Mouse (Mus musculus): ENCODE data around the gene Afg3l1. TPM values are rescaled to one million over a fixed set of nuclear protein-coding genes. Genes with fewer than 3 reads are reported as not detected.
"Not testable (repeated sequence)": the region's sequence is repeated elsewhere in the genome, so short reads cannot be mapped to it uniquely, and the experiment has no call there.

Gene Afg3l1
- total RNA-seq, 2 experiments from 2014 or later, result 38.3 to 38.6 TPM

- no peak for DNase-seq (ENCODE audit: extremely low spot score in 1 of 2, low spot score in 2 of 2)
- intact Hi-C loops (cut with DNase I), result no loop called here
Observed at GRCm38 (mm10) chr8:123507153-123507552, 29.4 kb downstream of the Afg3l1 start.

GRCm38 (mm10) chr8:123510819-123511218 lies 33.1 kb downstream of the Afg3l1 start:
- intact Hi-C loops (cut with DNase I), result no loop called here
- no peak for DNase-seq (ENCODE audit: extremely low spot score in 1 of 2, low spot score in 2 of 2)

- intact Hi-C loops (cut with DNase I), result no loop called here
- DNase-seq (ENCODE audit: extremely low spot score in 1 of 2, low spot score in 2 of 2), result no peak
Observed at GRCm38 (mm10) chr8:123514136-123514535, 36.4 kb downstream of the Afg3l1 start.

- DNase-seq (ENCODE audit: extremely low spot score in 1 of 2, low spot score in 2 of 2), result peak in 1 of 2 experiments; percentile 75
- intact Hi-C loops (cut with DNase I), result no loop called here
Observed at GRCm38 (mm10) chr8:123514781-123515539, 37.3 kb downstream of the Afg3l1 start, which contains the start of gene Dbndd1. Gene Dbndd1 (minus strand): TSS chr8:123515463.

GRCm38 (mm10) chr8:123515540-123515897 lies 37.8 kb downstream of the Afg3l1 start:
- intact Hi-C loops (cut with DNase I), result no loop called here
- DNase-seq (ENCODE audit: extremely low spot score in 1 of 2, low spot score in 2 of 2), result no peak

- intact Hi-C loops (cut with DNase I), result no loop called here
- no peak for DNase-seq (ENCODE audit: extremely low spot score in 1 of 2, low spot score in 2 of 2)
Observed at GRCm38 (mm10) chr8:123516596-123516995, 38.9 kb downstream of the Afg3l1 start.

GRCm38 (mm10) chr8:123518172-123518571 lies 40.5 kb downstream of the Afg3l1 start:
- DNase-seq (ENCODE audit: extremely low spot score in 1 of 2, low spot score in 2 of 2), result no peak
- intact Hi-C loops (cut with DNase I), result no loop called here

- peak; percentile 92 to 94 for DNase-seq (ENCODE audit: extremely low spot score in 1 of 2, low spot score in 2 of 2)
- intact Hi-C loops (cut with DNase I), result no loop called here
Observed at GRCm38 (mm10) chr8:123518667-123519066, 41.0 kb downstream of the Afg3l1 start, which contains the start of gene Gas8. Gene Gas8 (plus strand): TSS chr8:123518834.

GRCm38 (mm10) chr8:123520048-123520447 lies 42.3 kb downstream of the Afg3l1 start:
- DNase-seq (ENCODE audit: extremely low spot score in 1 of 2, low spot score in 2 of 2); intact Hi-C loops (cut with DNase I): not testable (repeated sequence)

GRCm38 (mm10) chr8:123527720-123528489 lies 50.2 kb downstream of the Afg3l1 start:
- no peak for DNase-seq (ENCODE audit: extremely low spot score in 1 of 2, low spot score in 2 of 2)
- intact Hi-C loops (cut with DNase I), result no loop called here

- intact Hi-C loops (cut with DNase I), result no loop called here
- DNase-seq (ENCODE audit: extremely low spot score in 1 of 2, low spot score in 2 of 2), result no peak
Observed at GRCm38 (mm10) chr8:123536242-123536989, 58.7 kb downstream of the Afg3l1 start.

GRCm38 (mm10) chr8:123536990-123537380 lies 59.3 kb downstream of the Afg3l1 start:
- DNase-seq (ENCODE audit: extremely low spot score in 1 of 2, low spot score in 2 of 2), result peak in 1 of 2 experiments; percentile 12
- intact Hi-C loops (cut with DNase I), result no loop called here

GRCm38 (mm10) chr8:123537641-123538040 lies 59.9 kb downstream of the Afg3l1 start:
- DNase-seq (ENCODE audit: extremely low spot score in 1 of 2, low spot score in 2 of 2), result peak; percentile 32 to 61

More at GRCm38 (mm10) chr8:123537641-123538040, 59.9 kb downstream of the Afg3l1 start:
- intact Hi-C loops (cut with DNase I), result not testable (repeated sequence)

Other genes starting within 250 kb of the Afg3l1 start
- gene Spata2l, start 241.7 kb upstream of the Afg3l1 start, total RNA-seq (2021), result 100 to 1,000 TPM; 111 to 118 TPM
- 10 to 100 TPM; 21.6 to 25.2 TPM for gene Zfp276, start 223.7 kb upstream of the Afg3l1 start, total RNA-seq (2021)
- 10 to 100 TPM; 72.7 to 74.6 TPM for gene Vps9d1, start 223.6 kb upstream of the Afg3l1 start, total RNA-seq (2021)
- 1 to 10 TPM; 4.0 to 4.1 TPM for gene Fanca, start 159.3 kb upstream of the Afg3l1 start, total RNA-seq (2021)
- gene Spire2, start 145.2 kb upstream of the Afg3l1 start, total RNA-seq (2021), result 10 to 100 TPM; 16.2 to 17.4 TPM
- 100 to 1,000 TPM; 498 to 558 TPM for gene Tcf25, start 104.2 kb upstream of the Afg3l1 start, total RNA-seq (2021)
- gene Mc1r, start 70.8 kb upstream of the Afg3l1 start, total RNA-seq (2021), result not detected
- gene Tubb3, start 66.5 kb upstream of the Afg3l1 start, total RNA-seq (2021), result 1,000 to 10,000 TPM; 1,287 to 1,390 TPM
- gene Def8, start 54.4 kb upstream of the Afg3l1 start, total RNA-seq (2021), result 10 to 100 TPM; 75.4 to 77.6 TPM
- gene Dbndd1, start 37.6 kb downstream of the Afg3l1 start, total RNA-seq (2021), result 10 to 100 TPM; 16.0 to 17.9 TPM
- gene Gas8, start 40.9 kb downstream of the Afg3l1 start, total RNA-seq (2021), result 10 to 100 TPM; 34.1 to 34.8 TPM
- 10 to 100 TPM; 55.4 to 56.1 TPM for gene Rhou, start 176.0 kb downstream of the Afg3l1 start, total RNA-seq (2021)

Measured in left cerebral cortex, postnatal 10 days (tissue).